Mouse (Mus musculus): ENCODE measurements around the gene Scin.

GRCm38 (mm10) chr12:40029201-40029600 is 104.8 kb downstream of the Scin start:
- TF ChIP-seq POLR2A (IDR thresholded peaks at IDR 0.05; ENCODE audit: low read depth, low read length): no peak
- TF ChIP-seq CTCF (IDR thresholded peaks at IDR 0.05; ENCODE audit: extremely low read depth, insufficient read length, insufficient replicate concordance, low read depth, low read length): no peak
